Mouse (Mus musculus): Measurements from ENCODE around the gene Fgfr2. TPM values are rescaled to one million over a fixed set of nuclear protein-coding genes. Genes with fewer than 3 reads are reported as not detected.

The Fgfr2 gene
- polyA plus RNA-seq, 1 experiment from 2014 or later: 34.1 TPM

DNA sequence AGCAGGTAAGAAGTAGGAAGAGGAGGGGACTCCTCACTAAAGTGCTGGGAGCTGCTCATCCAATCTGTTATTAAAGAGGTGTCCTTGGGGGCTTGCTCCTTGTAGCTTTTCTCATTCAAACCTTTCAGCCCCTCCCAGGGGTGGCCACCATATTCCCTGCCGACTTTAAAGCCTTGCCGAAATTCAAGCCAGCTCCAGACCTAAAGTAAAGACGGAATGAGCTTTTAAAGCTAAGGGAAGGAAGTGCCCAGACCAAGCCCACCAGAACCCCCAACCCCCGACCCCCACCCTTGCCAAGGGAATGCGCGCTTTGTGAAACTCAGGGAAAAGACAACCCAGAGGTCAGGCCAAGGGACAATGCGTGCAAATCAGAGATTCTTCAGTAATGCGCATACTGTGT, 522.2 kb downstream of the Fgfr2 start:
- ATAC-seq (ENCODE audit: insufficient number of reproducible peaks, low FRiP score): no peak
- no peak overlapping the region for H3K4me3 ChIP-seq
- no peak overlapping the region for H3K4me2 ChIP-seq
- H3K9ac ChIP-seq: no peak overlapping the region
- H3K36me3 ChIP-seq: no peaks in the 10 kb centered on the region
- 8% methylated on average over 8 of the region's 8 CpGs for whole genome bisulfite sequencing
- H3K4me1 ChIP-seq (replicated peaks): peaks cover 24% of the 10 kb centered on the region
- H3K27me3 ChIP-seq (replicated peaks): peaks cover 84% of the 10 kb centered on the region
- no peaks in the 10 kb centered on the region for H3K9me3 ChIP-seq (replicated peaks)
- no peak overlapping the region for H3K27ac ChIP-seq (ENCODE audit: poor library complexity, severe bottlenecking)

GRCm38 (mm10) chr7:132600026-132600425, 523.1 kb downstream of the Fgfr2 start:
- H3K4me1 ChIP-seq (replicated peaks): peaks cover 24% of the 10 kb centered on the region
- peaks cover 85% of the 10 kb centered on the region for H3K27me3 ChIP-seq (replicated peaks)
- H3K4me3 ChIP-seq: peak overlapping the region; percentile 55
- no peak overlapping the region; the same call in 1 of the 2 replicates for H3K9ac ChIP-seq
- ATAC-seq (ENCODE audit: insufficient number of reproducible peaks, low FRiP score): no peak
- no peak overlapping the region for H3K27ac ChIP-seq (ENCODE audit: poor library complexity, severe bottlenecking)
- H3K4me2 ChIP-seq: peak overlapping the region; percentile 96
- no peaks in the 10 kb centered on the region for H3K36me3 ChIP-seq
- WGBS: 2% methylated on average over 9 of the region's 9 CpGs
- no peaks in the 10 kb centered on the region for H3K9me3 ChIP-seq (replicated peaks)

DNA sequence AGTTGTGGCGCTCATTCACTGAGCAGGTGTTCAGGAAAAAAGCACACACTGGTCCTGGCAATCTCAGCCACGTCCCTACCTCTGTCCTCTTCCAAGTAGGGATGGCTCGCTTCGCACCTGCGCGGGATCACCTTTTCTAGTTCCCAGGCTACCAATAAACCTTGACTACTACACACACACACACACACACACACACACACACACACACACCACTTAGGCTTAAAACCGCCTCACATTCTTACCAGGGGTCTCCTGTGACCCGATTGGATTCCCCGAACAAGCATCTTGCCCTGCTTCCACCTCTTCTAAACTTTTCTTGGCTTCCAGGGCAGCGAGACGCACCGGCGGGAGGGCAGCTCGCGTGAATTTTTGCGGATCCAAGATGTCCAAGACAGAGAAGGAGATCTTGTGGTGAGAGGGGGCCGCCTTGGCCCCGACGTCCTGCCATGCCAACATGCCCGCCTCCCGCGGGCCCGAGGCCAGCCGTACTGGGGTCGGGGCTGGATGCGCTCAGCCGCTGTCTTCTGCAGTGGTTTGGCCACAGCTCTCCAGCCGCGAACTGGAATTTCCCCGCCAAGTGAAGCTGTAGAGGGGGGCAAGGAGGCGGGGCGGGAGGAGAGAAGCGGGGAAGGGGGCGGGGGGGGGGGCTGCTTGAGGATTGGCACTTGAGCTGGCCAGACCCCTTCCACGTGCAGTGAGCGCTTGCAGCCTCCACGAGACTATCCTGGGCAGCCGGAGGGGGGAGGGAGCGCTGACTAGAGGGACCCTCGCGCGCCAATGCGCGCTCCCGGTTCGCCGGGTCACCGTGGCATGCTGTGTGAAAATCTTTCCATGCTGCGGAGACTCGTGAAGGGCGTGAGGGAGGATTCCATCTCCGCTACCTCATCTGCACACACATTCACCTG, 523.8 kb downstream of the Fgfr2 start, which contains the start of gene Nkx1-2:
Gene Nkx1-2 (minus strand): TSS at position 567 of the 905 bp plus-strand sequence.
- 1% methylated on average over 51 of the region's 52 CpGs for WGBS
- H3K36me3 ChIP-seq: no peaks in the 10 kb centered on the region
- ATAC-seq (ENCODE audit: insufficient number of reproducible peaks, low FRiP score): 0 out of 2 replicates have a peak, but pooled peaks have one; percentile 26

GRCm38 (mm10) chr7:132597251-132598041, 525.7 kb downstream of the Fgfr2 start:
- peaks cover 24% of the 10 kb centered on the region for H3K4me1 ChIP-seq (replicated peaks)
- peak overlapping the region; percentile 41 for H3K9ac ChIP-seq
- peak overlapping the region; percentile 57 for H3K4me3 ChIP-seq
- under 1% methylated on average over 49 of the region's 60 CpGs for WGBS
- H3K4me2 ChIP-seq: peak overlapping the region; percentile 94
- H3K27me3 ChIP-seq (replicated peaks): peaks cover 76% of the 10 kb centered on the region
- ATAC-seq (ENCODE audit: insufficient number of reproducible peaks, low FRiP score): peak; percentile 40; the same call in 1 of the 2 replicates
- no peaks in the 10 kb centered on the region for H3K9me3 ChIP-seq (replicated peaks)
- H3K27ac ChIP-seq (ENCODE audit: poor library complexity, severe bottlenecking): no peak overlapping the region
- no peaks in the 10 kb centered on the region for H3K36me3 ChIP-seq

More for the DNA sequence above, 523.8 kb downstream of the Fgfr2 start, which contains the start of gene Nkx1-2:
- Histone ChIP-seq H3K4me2 (peak within 1 kb of the TSS; percentile 96), H3K9me3 (replicated peaks) (no peaks in the 10 kb centered on the region), H3K9ac (peak within 1 kb of the TSS; percentile 70), H3K4me1 (replicated peaks) (peaks cover 24% of the 10 kb centered on the region), H3K4me3 (peak within 1 kb of the TSS; percentile 57), H3K27me3 (replicated peaks) (peaks cover 81% of the 10 kb centered on the region), H3K27ac (ENCODE audit: poor library complexity, severe bottlenecking) (no peak within 1 kb of the TSS)

- Histone ChIP-seq H3K4me1 (replicated peaks) (peaks cover 28% of the 10 kb centered on the region), H3K9ac (peak overlapping the region; percentile 41), H3K4me3 (peak overlapping the region; percentile 57), H3K4me2 (peak overlapping the region; percentile 94), H3K27ac (ENCODE audit: poor library complexity, severe bottlenecking) (no peak overlapping the region), H3K27me3 (replicated peaks) (peaks cover 69% of the 10 kb centered on the region), H3K36me3 (no peaks in the 10 kb centered on the region), H3K9me3 (replicated peaks) (no peaks in the 10 kb centered on the region)
- 7% methylated on average over 26 of the region's 26 CpGs for WGBS
- ATAC-seq (ENCODE audit: insufficient number of reproducible peaks, low FRiP score): no peak
Measured at GRCm38 (mm10) chr7:132596557-132597250, 526.4 kb downstream of the Fgfr2 start.

GRCm38 (mm10) chr7:132595787-132596186, 527.4 kb downstream of the Fgfr2 start:
- 74% methylated on average over 3 of the region's 3 CpGs for WGBS
- ATAC-seq (ENCODE audit: insufficient number of reproducible peaks, low FRiP score): no peak
- Histone ChIP-seq H3K4me3 (no peak overlapping the region), H3K9me3 (replicated peaks) (no peaks in the 10 kb centered on the region), H3K27me3 (replicated peaks) (peaks cover 60% of the 10 kb centered on the region), H3K36me3 (no peaks in the 10 kb centered on the region), H3K9ac (no peak overlapping the region), H3K27ac (ENCODE audit: poor library complexity, severe bottlenecking) (no peak overlapping the region), H3K4me1 (replicated peaks) (peaks cover 28% of the 10 kb centered on the region), H3K4me2 (no peak overlapping the region)

- Histone ChIP-seq H3K36me3 (no peaks in the 10 kb centered on the region), H3K4me1 (replicated peaks) (peaks cover 24% of the 10 kb centered on the region), H3K27ac (ENCODE audit: poor library complexity, severe bottlenecking) (no peak overlapping the region), H3K9ac (no peak overlapping the region), H3K9me3 (replicated peaks) (no peaks in the 10 kb centered on the region), H3K4me3 (no peak overlapping the region), H3K4me2 (no peak overlapping the region), H3K27me3 (replicated peaks) (peaks cover 45% of the 10 kb centered on the region)
- no peak for ATAC-seq (ENCODE audit: insufficient number of reproducible peaks, low FRiP score)
- WGBS: 87% methylated on average over 2 of the region's 2 CpGs
Measured at GRCm38 (mm10) chr7:132594325-132594724, 528.8 kb downstream of the Fgfr2 start.

DNA sequence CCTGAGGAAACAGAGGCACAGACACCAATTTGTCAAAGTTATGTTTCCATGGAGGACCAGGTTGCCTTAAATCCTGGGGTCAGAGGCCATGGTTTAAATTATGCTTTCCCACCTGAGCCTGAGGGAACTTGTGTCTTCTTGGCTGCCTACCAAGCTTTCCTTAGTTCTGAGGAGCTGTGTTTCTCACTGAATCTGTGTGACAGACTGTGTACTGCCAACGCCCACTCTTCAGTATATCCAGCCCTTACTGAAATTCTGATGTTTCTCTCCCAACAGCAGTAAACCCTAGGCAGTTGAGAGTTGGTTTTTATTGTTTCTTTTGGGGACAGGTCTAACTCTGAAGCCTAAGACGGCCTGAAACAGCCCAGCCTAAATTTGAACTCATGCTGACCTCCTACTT, 529.4 kb downstream of the Fgfr2 start:
- no peak overlapping the region for H3K4me2 ChIP-seq
- no peak overlapping the region for H3K9ac ChIP-seq
- ATAC-seq (ENCODE audit: insufficient number of reproducible peaks, low FRiP score): no peak
- H3K27me3 ChIP-seq (replicated peaks): peaks cover 39% of the 10 kb centered on the region
- no peaks in the 10 kb centered on the region for H3K9me3 ChIP-seq (replicated peaks)
- 64% methylated on average over 2 of the region's 2 CpGs for WGBS
- H3K4me3 ChIP-seq: no peak overlapping the region
- peaks cover 19% of the 10 kb centered on the region for H3K4me1 ChIP-seq (replicated peaks)
- no peak overlapping the region for H3K27ac ChIP-seq (ENCODE audit: poor library complexity, severe bottlenecking)
- H3K36me3 ChIP-seq: no peaks in the 10 kb centered on the region

- peaks cover 8% of the 10 kb centered on the region for H3K4me1 ChIP-seq (replicated peaks)
- no peak overlapping the region for H3K9ac ChIP-seq
- H3K4me3 ChIP-seq: no peak overlapping the region
- 56% methylated on average over 5 of the region's 5 CpGs for WGBS
- H3K36me3 ChIP-seq: no peaks in the 10 kb centered on the region
- H3K9me3 ChIP-seq (replicated peaks): no peaks in the 10 kb centered on the region
- H3K27ac ChIP-seq (ENCODE audit: poor library complexity, severe bottlenecking): no peak overlapping the region
- no peak for ATAC-seq (ENCODE audit: insufficient number of reproducible peaks, low FRiP score)
- H3K4me2 ChIP-seq: no peak overlapping the region
- peaks cover 5% of the 10 kb centered on the region for H3K27me3 ChIP-seq (replicated peaks)
Measured at GRCm38 (mm10) chr7:132589610-132590009, 533.5 kb downstream of the Fgfr2 start.

DNA sequence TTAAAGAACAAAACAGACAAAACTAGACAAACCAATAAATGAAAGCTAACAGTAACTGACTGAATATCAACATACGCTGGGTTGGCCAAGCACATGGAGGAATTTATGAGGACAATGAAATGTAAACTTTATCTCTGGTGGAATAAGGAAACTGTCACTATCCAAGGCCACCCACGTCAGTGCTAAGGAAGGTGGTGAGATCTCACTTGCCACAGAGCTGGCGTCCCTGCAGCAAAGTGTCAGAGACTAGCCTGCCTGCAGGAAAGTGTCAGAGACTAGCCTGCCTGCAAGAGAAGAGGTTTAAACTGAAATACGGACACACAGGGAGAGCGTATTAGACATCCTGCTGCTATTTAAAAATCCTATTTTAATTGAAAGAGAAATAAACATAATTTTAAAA, 536.0 kb downstream of the Fgfr2 start:
- no peaks in the 10 kb centered on the region for H3K9me3 ChIP-seq (replicated peaks)
- no peak overlapping the region for H3K4me3 ChIP-seq
- H3K36me3 ChIP-seq: no peaks in the 10 kb centered on the region
- ATAC-seq (ENCODE audit: insufficient number of reproducible peaks, low FRiP score): no peak
- no peaks in the 10 kb centered on the region for H3K27me3 ChIP-seq (replicated peaks)
- 53% methylated on average over 5 of the region's 5 CpGs for WGBS
- H3K4me2 ChIP-seq: no peak overlapping the region
- peaks cover 5% of the 10 kb centered on the region for H3K4me1 ChIP-seq (replicated peaks)
- no peak overlapping the region for H3K9ac ChIP-seq
- H3K27ac ChIP-seq (ENCODE audit: poor library complexity, severe bottlenecking): no peak overlapping the region
